Mouse (Mus musculus) retina, postnatal 7 days (tissue): ENCODE results near the gene Pan2.

Experiments
- DNase-seq: peaks from one replicate; pipeline ENCODE4 v3.0.0-alpha.2; 2012; ENCODE audit warnings: low read depth, low spot score

Gene Pan2

DNA sequence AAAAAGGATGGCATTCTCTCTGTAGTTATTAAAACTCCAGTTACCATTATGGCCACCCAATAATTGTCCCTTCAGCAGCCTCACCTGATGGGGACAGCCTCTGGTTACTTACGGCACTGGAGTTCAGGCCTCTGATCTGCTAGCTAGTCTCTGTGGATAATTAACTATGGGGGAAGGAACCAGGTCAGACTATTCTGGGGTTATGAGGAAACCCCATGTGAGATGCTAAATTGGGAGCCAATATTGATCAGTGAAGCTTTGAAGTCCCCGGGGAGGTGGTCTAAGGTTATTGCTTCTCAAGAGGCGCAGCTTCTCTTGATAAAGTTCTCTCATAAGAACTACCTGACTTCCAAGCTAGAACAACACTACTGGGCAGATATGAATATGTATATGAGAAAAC, 33.1 kb downstream of the Pan2 start:
- DNase-seq, result no peak

DNA sequence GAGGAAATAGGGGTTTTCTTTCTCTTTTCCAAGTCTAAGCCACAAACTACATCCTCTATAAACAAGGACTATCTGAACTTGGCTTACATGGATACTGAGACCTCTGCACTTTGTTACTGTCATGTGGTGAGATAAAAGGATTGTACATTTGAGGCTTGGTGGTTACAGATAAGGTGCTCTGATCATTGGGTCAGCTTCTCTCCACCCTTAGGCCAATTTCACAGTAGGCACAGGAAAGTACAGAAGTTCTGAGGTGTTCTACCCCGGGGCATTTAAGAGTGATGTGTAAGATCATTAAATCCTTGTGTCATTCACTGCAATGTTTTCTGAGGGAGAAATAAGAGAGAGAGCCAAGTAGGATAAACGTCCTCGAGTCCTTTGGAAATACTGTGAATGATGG, 33.5 kb downstream of the Pan2 start:
- no peak for DNase-seq

DNA sequence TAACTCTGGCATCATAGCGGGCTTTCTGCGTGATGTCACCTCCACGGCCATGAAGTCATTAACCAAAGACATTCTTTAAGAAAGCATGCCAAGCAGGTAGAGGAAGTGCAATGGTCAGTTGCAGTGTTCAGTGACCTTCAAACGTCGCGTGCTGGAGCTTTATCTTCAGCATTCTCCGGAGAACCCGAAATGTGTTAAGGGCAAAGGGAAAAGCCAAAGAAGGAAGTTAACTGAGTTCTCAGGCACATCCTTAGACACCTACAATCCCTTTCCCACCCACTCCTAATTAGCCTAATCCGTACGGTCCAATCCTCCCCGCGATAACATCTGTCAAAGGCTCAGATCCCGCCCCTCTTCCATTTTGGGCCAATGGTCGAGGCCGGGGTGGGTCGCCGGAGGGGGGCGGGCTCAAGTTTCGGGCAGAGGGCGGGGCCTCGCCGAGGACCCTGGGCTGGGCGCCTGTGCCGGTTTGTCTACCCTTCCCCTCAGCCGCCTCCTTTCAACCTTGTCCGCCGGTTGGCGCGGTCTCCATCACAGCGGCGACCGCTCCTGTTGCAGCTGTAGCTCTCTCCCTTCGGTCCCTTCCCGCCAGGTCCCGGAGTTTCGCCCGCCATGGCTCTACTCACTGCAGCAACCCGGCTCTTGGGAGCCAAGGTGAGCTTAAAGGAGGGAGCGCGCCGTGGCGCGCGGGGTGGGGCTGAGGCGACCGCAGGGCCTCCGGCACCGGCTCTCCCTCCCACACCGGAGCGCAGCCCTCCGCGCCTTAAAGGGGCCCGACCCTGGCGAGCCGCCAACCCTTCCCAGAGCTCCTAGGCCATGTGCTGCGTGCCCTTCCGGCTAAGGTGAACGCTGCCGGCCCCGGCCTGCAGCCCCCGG, 34.4 kb downstream of the Pan2 start, which contains the start of gene Cs:
TSS of gene Cs (plus strand) at position 429 of the 876 bp plus-strand sequence.
- peak; percentile 97 for DNase-seq

DNA sequence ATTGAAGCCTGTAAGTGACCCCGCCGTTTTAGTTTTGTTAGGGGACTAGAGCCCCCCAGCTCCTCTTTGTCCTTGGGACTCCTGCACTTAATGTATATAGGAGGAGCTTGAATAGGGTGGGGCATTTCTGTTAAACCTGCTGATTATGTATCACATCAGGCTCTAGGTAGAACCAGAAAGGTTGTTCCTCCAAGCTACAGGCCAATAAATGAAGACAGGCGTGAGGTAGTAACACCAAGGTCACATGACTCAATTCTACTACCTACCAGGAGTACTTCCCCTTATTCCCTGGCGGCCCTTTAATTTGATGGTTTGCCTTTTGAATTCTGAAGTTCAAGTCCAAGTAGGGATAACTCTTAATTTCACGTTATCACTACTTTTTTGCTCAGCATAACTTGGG, 35.3 kb downstream of the Pan2 start:
- no peak for DNase-seq

DNA sequence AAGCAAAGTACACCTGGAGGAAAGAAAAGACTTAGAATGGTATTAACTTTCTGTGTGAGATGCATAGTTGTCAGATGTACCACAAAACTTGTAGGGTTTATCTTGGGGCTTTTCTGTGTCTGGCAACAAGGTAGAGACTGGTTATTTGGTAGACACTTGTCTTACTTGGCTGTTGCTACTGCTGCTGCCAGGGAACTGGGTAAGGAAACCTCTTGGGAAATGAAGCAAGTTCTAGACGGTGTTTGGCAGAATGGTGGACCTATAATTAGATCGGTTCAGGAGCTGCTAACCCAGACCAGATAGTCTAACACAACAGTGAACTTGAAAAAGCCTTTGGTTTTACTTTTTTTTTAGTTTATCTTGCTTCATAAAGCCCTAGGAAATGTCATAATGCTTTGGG, 35.8 kb downstream of the Pan2 start:
- no peak for DNase-seq

DNA sequence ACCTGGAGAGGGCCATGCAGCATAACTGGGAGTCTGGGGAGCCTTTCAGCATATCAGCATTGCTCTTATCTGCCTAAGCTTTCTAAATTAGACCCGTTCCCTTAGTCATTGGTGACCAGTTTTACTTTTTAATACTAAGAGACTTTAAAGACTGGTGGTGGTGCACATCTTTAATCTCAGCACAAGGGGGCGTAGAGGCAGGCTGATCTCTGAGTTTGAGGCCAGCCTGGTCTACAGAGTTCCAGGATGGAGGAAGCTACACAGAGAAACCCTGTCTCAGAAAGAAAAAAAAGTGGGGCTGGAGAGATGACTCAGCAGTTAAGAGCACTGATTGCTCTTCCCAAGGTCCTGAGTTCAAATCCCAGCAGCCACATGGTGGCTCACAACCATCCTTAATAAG, 37.1 kb downstream of the Pan2 start:
- no peak for DNase-seq

DNA sequence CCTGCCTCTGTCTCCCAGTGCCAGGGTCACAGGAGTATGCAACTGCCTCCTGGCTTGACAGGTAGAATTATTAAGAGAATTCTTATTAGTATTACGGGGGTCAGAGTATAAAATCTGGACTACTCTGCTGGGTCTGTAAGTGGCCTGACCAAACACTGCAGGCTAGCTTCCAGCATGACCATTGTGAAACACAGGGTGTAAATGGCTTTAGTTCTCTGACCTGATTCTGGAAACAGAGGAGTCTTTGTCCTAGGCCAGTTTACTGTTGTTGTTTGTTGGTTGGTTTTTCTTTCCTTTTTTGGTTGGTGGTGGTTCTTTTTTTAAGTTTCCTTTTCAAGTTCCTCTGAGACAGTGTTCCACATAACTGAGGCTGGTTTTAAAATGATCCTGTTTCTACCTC, 40.3 kb downstream of the Pan2 start:
- DNase-seq, result no peak

DNA sequence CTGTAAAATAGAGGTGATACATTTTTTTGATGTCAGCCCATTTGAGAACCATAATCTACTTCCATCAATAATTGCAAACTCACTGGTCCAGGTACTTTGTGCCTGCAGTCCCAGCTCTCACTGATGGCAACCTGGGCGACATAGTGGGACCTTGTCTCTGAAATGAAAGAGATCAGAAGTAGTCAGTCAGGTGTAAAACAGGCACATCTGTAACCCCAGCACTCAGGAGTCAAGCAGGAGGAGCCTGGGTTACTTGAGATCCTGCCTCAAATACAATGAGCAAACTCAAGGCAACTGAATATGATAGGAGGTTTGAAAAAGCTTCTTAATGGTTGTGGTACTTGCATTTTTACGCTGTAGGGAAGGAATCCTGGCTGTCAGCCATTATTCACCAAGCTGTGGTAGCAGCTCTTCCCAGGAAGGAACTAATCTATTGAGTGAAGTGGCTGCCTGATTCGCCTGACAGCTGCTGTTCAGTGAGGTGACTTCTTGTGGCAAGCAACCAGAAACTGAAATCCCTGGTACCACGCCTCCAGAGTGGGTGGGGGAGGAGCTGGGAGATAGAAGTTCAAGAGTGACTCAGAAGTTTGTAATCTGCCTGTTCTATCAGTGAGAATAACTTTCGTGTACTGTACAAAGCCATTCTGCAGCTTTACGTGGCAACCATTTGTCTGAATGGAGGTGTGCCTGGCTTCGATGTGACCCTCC, 41.6 kb downstream of the Pan2 start:
- peak; percentile 41 for DNase-seq

DNA sequence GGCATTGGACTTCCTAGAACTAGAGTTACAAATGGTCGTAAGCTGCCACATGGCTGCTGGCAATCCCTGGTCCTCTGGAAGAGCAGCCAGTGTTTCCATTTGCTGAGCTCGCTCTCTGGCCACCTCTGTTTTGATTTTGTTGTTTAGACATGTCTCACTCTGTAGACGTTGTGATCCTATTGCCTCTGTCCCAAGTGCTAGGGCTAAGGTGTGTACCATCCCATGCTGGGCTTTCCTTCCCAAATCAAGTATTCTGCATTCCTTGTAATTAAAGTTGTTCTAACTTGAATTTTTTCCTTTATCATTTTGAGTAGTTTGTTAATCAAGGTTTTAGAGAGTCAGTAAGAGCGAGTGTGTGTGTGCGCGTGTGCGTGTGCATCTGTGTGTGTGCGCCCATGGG, 44.4 kb downstream of the Pan2 start:
- no peak for DNase-seq

DNA sequence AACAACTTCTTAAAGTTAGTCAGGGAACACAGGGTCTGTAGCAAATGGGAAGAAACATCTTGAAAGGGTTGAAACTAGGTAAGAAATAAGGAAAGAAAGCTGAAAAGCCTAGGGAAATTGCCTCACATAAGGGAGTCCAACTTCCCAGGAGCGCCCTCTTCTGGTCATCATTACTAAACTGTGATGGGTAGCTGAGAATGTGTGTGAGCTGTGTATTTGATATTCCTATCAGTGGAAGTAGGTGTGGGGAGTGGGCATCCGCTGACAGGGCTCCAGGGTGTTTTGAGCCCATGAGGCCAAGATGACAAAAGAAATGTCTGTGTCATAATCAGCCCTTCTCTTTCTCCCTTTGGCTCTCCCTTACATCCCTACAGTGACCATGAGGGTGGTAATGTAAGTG, 55.7 kb downstream of the Pan2 start:
- DNase-seq, result peak; percentile 51

DNA sequence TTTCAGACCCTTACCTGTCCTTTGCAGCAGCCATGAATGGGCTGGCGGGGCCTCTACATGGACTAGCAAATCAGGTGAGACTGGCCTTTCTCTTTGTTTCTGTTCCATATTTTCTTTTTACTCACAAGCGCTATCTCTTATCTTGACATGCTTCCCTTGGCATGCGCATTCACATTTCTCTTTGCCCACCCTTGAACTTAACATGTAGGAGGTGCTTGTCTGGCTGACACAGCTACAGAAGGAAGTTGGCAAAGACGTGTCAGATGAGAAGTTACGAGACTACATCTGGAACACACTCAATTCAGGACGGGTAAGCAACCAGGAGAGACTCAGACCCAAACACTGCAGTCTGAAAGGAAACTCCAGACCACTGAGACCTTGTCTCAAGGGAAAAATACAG, 56.1 kb downstream of the Pan2 start:
- DNase-seq, result no peak

DNA sequence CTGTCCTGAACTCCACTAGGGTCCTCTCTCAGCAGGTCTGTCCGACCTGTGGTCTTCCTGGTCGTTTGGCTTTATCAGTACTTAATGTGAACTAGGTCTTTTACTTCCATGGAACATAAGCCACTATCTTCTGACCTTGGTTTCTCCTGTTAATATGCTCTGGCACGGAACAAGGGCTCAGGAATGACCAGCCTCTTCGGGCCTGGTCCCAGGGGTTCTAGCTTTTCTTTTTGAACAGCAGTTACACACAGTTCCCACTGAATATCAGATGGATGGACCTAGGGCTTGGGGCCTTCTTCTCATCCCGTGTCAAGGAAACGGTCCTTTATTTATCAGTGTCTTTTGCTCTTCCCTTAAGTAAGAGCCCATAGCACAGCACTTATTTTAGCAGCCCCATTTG, 58.7 kb downstream of the Pan2 start:
- DNase-seq, result no peak

DNA sequence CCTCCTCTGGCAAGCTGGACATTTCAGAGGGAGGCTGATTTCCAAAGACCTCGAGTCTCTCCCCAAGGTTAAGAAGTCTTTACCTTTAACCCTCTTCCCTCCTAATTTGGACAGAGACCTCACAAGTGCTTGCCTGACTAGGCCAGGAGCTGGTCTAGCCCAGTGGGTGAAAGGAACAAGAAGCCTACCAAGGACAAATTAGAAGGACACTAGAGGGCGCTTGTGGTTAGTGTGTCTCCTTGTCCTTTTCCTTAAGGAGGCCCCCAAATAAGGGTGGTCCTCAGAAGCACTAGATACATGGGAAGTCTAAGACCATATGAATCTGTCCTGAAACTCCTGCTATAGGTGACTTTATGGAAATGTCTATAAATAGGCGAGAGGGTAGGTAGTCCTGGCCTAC, 59.4 kb downstream of the Pan2 start:
- peak; percentile 31 for DNase-seq

DNA sequence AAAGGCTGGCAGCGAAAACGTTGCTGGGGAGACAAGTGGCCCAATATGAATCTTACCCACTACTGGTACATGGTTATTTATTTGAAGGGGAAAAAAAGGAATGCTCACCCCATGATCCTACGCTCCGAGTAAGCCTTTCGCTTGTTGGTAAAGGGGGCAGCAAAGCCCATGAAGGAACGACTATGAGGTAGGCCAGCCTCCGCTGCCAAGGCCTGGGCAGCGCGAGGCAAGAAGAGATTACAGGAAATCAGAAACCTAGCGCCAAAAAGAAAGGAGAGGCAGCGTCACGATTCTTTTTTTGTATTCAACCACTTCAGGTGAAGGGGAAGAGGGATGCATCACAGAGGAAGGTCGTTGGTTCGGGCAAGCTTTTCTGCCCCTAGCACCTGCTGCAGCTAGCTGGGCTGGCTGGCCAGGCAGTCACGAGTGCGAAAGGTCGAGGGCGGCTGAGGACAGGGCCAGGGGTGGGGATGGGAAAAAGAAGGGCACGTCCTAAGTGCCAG, 64.8 kb downstream of the Pan2 start:
- DNase-seq, result no peak

DNA sequence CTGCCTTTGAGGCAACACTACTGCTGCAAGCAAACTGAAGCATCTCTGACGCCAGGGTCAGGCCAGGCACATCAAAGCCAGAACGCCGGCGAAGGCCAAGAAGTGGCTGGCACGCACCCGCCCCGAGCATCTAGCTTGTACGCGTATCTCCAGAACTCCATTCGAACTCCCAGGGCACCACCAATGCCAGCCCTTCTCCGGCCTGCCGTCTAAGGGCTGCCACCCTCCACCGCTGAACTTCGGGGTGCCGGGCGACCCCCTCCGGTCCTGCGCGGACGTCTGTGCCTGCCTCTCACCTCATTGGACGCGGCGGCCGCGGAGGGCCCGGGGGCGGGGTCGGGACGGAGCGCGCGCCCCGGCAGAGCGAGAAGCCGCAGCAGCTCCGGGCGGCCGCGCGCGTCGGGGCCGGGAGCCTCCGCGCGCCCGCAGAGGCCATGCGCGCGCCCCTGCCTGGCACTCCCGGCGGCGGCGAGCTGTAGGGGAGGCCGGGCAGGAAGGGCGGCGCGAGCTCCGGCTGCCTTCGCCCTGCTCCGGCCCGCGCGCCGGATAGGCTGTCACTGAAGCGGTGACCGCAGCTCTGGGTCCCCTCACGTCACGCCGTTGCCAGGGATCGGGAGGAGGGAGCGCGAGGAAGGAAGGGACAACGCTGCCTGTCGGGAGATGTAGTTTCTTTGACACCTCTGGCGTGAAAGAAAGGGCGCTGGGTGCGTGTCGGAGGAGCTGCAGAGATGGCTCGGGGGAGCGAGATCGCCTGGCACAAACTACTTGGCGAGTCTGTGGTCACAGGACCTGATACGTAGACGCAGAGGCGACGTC, 65.5 kb downstream of the Pan2 start, which contains the start of gene Coq10a:
TSS of gene Coq10a (minus strand) at position 596 of the 816 bp plus-strand sequence.
- DNase-seq, result peak; percentile 87

DNA sequence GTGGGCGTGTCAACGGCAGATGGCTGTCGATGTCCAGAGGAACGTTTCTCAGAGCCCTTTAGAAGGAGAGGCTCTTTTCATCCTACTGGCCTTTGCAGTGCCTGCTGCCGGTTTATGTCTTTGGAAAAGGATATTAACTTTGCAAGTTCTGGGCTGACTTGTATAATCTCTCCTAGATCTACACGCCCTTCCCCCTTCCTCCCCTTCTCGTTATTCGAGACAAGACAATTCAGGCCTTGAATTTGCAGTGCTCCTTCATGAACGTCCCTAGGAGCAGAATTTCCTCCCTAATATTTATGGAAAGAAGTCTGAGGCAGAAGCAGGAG, 66.0 kb downstream of the Pan2 start:
- no peak for DNase-seq

DNA sequence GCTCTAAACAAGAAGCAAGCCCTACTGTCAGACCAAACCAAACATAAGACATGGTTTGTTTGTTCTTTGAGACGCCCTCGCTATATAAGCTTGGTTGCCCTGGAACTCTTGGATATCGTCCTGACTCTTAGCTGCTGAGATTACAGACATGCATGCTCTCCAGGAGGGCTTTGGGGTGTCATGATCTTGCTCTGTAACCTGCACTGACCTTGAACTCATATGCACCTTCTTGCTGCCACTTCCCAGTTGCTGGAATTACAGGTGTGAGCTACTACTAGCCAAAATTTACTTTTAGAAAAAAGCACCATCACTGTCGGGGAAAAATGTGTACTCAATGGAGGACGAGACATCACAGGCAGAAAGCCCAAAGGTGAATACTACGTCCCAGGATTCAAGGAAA, 66.5 kb downstream of the Pan2 start:
- DNase-seq, result no peak

DNA sequence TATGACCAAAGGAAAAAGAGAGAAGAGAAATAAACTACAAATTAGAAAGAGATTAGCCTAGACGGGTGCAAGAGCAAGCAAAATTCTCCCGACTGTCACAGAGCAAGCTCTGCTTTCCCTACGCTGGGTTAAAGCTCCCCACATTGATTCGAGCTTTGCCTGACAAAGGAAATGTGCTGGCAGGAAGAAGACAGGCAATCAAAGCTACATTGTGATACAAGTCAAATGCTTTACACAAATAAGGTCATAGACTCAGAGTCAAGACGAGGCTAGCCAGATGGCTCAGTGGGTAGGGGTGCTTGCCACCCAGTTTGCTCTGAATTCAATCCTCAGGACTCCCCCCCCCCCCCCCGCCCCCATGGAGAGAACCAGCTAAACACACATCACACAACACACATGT, 66.9 kb downstream of the Pan2 start:
- no peak for DNase-seq

DNA sequence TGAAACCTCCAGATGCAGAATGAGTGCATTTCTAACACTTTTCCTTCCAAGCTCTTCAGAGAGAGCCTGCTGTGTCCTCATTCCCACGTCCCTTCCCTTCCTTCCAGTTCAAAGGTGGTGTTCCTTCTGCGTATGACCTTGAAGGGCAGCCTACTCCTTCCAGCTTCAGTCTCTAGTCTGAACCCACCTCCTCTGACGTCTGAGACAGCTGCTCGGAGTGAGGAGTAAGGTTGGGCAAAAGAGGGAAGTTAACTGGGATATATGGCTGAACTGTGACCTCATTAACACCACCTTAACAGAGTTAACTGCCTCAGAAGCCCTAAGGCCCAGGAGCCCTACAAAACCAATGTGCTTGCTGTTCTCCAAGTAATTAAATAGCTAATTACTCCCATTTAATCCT, 67.5 kb downstream of the Pan2 start:
- no peak for DNase-seq
